Mouse (Mus musculus) MEL-GATA-1-ER (cell line): ENCODE results near the gene Pnrc1.

Experiments used
- DNase-seq: peaks from one replicate; pipeline ENCODE4 v3.0.0-alpha.2; 2012; ENCODE audit warnings: low read depth; ENCODE audit errors: extremely low read depth

Pnrc1 gene

DNA sequence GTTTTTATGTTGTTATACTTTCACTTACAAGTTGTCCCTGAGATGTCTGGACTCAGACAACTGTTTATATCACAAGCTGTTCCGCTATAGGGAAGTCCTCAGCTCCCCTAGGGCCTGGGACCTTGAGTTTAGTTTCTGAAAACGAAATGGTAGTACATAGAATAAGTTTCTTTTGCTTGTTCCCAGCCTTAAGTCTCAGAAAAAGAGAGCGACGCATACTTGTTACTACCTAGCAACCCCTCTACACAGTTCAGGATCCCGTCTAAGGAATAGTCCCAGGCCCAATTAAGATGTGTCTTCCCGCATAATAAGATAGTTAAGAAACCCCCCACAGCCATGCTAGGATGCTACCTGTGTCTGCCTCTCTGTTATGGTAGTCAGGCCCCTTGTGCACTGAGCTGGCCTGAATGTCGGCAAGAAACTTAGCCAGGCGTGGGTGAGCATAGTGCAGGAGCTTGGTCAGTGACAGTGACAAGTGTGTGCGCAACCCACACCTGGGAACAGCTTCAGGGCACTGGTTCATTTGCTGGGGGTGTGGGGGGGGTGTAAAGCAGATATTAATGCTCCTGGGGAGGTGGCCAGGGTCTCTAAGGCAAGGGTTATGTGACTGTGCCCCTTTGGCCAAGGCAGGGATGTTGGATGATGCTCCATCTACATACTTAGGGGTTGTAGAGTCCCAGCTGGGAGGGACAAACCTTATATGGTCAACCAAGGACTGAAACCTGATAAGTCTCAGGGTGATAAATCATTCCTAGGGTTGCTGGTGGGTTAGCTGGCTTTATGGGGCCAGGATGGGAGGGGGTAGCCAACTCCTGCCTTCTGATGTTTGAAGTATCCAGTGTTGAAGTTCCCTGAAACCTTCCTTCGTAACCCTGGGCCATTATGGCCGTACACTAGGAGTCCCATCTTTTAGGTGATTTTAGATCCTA, 19.3 kb downstream of the Pnrc1 start:
- DNase-seq = no peak

DNA sequence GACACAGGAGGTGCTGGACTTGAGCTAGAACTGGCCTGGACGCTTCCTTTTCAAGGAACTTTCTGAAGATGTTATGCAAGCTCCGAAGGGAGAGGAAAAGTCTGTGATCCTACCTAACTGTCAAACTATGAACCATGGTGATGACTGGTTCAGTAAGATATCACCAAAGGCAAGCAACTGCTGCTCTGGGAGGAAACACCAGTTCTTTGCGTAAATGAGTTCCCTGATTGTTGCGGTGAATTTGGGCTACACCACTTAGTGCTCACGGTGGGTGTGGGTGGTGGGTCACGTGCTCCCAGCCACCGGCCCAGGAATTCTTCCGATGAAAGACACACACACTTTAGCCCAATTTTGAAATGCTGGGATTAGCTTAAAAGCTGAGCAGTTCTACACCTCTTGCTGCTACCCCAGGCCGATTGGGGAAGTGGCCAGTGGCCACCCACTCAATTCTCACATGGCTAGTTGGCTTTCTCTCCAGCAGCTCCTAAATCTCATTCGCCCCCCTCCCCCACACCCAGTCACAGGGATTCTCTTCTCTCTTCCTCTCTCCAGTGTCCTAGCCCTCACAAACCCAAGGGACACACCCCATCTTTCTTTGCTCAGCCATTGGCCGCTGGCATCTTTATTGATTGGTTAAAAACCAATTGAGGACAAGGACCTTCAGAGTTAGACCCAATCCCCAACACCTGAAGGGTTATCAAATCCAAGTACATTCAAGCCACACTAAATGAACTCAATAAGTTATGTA, 24.8 kb downstream of the Pnrc1 start:
- no peak for DNase-seq

DNA sequence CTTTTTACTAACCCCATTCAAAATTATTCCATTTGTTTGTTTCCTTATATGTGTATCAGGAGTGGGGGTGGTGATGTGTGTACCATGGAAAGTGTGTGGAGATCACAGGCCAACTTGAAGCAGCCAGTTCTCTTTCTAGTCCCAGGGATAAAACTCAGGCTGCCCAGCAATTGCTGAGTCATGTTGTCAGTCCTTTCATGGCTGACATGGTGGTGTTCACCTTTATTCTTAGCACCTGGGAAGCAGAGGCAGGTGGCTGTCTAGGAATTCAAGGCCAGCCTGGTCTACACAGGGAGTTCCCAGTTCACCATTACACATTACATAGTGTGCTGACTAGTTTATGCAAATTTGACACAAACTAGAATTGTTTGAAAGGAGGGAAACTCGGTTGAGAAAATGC, 27.1 kb downstream of the Pnrc1 start:
- no peak for DNase-seq

DNA sequence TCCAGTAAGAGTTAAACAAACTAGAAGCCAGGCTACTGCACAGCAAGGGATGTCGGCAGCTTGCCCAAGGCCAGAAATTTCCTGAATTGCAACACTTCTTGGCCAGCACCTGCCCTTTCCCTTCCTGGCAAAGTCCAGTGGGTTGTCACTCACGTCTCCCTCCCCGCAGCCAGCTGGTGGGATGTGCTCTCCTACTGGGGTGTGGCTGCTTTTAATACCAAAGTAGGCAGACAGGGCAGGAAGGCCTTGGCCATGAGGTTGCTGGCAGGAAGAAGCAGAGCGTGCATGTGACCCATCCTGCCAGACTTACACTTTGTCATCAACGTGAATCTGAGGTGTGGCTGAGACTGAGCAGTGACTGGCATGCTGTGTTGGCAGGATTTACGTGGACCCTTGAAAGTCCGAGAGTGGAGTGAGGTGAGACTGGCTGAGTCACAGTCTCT, 28.6 kb downstream of the Pnrc1 start:
- DNase-seq = no peak

- no peak for DNase-seq
These were observed 29.7 kb downstream of the Pnrc1 start for GRCm38 (mm10) chr4:33260311-33260710.

DNA sequence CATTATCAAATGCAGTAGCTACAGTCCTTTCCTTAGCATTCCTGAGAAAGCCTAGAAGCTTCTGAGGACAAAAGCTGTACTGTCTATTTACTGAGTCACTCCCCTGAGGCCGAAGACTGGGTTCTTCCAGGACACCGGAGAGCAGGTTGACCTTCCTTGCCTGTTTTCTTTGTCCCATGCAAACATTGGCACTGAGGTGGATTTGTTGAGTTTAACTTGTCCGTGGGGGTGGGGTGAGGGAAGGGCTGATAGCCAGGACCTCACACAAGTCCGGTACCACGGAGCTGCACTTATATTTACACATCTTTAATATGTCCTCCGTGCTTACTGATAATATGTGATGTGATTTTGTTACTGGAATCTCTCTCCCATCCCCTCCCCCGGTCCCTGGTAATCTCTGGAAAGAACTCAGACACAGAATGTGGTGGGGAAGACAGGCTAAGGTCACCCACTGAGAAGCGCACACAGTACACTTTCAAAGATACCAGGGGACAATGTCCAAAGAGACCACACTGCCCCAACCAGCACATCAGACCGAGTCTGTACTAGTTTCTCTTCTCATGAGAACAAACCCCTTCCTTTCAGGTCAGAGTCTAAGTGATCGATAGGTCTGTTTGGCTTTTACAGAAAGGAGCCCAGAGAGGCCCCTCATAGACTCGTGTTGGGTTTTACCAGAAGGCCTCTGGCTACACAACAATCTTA, 32.5 kb downstream of the Pnrc1 start:
- DNase-seq = no peak

- DNase-seq = no peak
These were observed 35.3 kb downstream of the Pnrc1 start for GRCm38 (mm10) chr4:33254706-33255105.

DNA sequence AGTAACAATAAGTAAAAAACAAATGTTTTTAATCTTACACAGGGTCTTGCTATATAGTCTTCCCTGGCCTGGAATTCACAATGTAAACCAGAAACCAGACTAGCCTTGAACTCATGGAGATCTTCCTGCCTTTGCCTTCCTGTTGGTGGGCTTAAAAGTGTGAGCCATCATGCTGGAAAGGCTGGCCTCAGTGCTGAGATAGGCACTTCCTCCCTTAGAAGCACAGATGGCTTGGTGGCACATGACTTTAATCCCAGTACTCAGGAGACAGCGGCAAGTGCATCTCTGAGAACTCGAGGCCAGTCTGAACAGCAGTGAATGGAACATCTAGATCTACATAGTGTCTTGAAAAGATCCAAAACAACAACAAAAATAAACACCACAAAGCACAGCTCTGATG, 39.1 kb downstream of the Pnrc1 start:
- no peak for DNase-seq

DNA sequence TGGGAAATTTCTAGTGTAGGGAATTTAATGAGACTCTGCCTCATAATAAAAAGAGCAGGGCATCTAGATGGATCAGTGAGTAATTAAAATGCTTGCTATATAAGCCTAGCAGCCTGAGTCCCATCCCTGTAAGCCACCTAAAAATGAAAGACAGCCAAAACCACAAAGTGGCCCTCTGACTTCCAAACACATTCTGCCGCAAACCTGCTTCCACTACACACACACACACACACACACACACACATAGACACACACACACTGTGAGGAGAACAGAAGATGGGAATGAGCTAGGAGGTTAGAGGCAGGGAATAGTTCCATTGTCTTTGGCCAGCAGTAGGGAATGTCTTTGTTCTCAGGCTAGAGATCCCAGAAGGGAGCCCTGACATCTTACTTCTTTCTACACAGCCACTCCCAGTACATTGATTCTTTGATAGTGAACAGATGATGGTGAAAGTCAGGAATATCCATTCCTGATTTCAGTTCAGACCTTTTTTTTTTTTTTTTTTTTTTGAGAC, 40.2 kb downstream of the Pnrc1 start:
- DNase-seq = no peak

GRCm38 (mm10) chr4:33248915-33249314, 41.0 kb downstream of the Pnrc1 start:
- peak; percentile 33 for DNase-seq

- DNase-seq = peak; percentile 96
These were observed 41.7 kb downstream of the Pnrc1 start for GRCm38 (mm10) chr4:33248062-33248889.

DNA sequence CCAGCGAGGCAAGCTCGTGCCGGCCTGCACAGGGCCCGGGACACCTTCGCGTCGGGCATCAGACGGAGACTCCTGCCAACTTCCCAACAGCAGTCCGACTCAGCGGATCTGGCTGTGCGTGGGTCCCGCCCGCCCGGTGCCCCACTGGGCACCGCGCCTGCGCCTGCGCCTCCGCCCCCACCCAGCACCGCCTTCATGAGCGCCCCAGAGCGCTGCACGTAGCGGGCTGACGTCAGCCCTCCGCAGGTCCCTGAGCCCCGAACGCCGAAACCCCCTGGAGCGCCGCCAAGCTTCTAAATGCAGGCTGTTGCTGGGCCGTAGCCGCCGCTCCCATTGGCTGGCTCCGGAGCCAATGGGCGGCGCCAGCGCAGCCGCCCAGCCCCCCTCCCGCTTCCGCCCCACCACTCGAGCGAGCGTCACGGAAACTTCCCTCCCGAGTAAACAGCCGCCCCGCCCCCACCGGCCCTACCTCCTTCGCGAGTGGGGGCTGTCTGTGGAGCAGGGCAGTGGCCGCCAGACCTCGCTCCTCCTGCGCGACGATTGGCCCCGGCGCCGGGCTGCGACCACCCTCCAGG, 42.4 kb downstream of the Pnrc1 start:
- peak; percentile 91 for DNase-seq

DNA sequence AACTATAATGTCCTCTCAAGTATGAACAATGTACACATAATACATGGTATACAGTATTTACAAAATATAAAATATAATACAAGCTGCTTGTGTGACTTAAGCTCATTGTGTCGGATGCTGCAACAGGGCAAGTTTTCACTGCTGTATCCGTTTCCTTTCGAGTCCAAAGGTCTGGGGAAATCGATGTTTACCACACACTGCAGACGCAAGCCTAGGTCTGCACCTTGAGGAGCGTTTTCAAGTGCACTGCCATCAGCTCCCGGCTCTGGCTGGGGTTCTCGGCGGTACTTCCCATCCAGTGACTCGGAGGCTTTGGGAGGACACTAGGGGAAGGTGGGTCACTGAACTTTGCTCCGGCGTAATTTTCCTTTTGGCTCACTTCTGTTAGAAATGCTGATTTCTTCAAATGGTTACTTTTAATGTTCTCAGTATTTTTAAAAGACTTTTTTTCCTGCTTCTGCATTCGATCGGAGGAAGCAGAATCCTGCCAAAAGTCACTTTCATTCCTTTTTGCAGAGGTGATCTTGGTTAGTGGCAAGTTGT, 44.0 kb downstream of the Pnrc1 start:
- DNase-seq = no peak

- no peak for DNase-seq
These were observed 46.0 kb downstream of the Pnrc1 start for GRCm38 (mm10) chr4:33243921-33244320.

DNA sequence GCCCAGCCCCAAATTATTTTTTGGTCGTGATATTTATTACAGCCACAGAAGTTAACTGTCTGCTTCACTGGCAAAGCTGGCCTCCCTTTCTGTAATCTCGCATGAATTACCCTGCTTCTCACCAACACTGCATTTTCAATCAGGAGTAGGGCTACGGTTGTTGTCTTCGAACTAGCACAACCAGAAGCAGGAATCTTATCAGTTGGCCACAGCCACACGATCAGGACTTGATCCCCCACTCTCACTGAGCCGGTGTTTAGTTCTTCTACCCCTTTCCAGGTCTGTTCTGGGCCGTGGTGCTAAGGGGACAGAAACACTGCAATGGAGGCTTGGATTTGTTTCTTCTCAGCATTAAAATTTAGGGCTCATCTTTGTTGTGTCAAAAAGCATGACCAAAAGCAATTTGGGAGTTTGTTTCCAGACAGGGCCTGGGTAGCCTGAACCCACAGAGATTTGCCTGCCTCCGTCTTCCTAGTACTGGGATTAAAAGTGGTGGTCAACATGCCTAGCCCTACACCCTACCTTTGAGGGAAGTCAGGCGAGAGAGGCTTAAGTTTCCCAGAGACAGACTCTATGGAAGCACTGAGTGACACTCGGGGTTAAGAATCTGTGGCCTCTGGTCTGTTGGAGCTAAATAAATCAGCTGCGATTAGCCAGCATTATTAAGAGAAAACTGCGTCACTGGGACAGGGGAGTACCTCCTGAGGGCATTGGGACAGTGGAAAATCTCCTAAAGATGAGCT, 46.8 kb downstream of the Pnrc1 start:
- DNase-seq = peak; percentile 31

GRCm38 (mm10) chr4:33242536-33242935, 47.4 kb downstream of the Pnrc1 start:
- no peak for DNase-seq

GRCm38 (mm10) chr4:33230881-33231280, 59.1 kb downstream of the Pnrc1 start:
- no peak for DNase-seq

- DNase-seq = no peak
These were observed 60.3 kb downstream of the Pnrc1 start for GRCm38 (mm10) chr4:33229639-33230038.

DNA sequence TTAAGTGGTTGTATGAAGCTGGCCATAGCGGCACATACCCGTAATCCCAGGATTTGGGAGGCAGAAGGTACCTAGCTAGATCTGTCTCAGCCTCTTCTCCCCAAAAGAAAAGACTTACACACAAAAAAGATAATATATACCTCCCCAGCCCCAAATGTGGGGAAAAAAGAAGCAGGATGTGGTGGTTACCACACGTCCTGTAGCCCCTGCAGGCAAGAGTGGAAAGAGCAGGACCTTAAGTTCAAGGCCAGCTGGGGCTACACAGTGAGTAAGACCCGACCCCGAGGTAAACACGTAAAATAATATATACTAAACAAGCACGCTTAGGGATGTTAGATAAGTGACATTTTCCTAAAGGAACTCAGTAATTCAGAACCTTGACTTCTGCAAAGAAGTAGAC, 62.8 kb downstream of the Pnrc1 start:
- DNase-seq = no peak
